Mouse (Mus musculus) B cell, adult 2 months (primary cell): Measurements from ENCODE around the gene Pgap3.

ENCODE experiments used
- DNase-seq, 2 experiments: peaks; one replicate each; pipeline ENCODE4 v3.0.0; 2022

The Pgap3 gene

DNA sequence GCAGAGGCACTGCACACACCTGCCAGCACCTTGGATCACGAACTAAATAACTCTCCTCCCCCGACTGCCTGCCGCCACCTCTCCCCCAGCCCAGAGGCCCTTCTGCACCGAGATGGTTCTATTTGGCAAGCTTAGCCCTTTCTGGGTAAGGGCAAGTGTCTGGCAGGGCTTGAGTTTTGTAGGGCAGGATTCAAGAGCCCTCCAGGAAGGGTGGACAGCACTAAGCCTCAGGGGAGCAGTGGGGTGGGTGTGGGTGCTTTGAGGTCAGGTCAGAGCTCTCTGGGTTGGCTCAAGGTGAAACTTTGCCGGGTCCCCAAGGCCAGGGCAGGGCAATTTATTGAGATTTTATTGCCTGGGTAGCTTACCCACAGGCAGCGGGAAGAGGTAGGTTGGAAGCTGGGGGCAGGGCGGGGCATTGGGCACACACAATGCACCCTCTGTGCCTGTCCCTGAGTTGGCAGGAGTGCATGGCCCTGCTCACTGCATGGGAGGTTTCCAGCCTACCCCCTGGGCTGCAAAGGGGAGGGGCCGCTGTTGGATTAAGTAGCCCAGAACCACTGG lies 46.6 kb downstream of the Pgap3 start:
- DNase-seq = no peak

DNA sequence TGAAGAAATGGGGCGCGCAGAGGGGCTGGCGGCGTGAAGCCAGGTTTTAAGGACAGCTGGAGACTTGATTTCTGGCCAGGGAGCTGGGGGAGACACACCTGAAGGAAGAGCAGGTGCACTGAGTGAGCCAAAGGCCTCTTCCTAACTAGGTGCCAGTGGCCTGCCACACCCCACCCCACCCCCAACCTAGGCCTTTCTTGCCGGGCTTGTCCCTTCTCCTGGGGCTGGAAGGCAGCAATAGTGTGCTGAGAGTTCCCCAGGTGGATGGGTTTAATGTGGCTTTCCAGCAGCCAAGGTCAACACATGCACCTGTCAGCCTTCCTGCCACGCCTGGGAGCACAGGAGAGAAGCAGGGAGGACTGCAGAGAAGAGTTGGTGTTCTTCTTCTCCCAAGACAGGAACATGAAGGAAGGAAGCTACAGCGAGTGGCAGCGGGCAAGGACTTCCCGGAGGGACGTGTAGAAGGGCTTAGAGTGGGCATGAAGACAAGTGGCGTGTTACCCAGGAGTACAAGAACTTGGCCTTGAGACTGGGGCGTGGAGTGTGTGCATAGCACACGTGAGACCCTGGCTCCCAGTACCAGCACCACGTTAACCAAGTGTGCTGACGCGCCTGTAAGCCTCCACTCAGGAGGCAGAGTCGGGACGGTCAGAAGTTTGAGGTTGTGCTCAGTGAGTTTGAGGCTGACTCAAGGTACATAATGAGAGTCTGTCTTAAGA lies 47.9 kb downstream of the Pgap3 start:
- DNase-seq = no peak

DNA sequence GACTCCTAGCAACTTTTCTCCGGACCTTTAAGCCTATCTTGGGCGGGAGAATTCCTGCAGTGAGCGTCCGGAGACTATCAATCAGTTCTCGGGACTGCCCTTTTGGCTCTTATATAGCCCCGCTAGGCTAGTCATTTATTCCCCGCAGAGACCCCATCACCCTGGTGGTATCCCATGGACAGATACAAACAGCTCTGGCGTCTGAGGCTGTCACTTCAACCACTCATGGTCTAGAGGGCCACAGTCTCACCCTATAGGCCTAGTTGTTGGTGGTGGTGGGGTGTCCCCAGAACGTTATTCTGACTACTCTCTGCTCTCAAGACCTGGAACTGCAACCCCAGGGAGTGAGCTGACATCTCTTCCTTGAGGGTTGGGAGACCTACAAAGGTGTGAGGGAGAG lies 51.0 kb downstream of the Pgap3 start:
- DNase-seq = no peak

DNA sequence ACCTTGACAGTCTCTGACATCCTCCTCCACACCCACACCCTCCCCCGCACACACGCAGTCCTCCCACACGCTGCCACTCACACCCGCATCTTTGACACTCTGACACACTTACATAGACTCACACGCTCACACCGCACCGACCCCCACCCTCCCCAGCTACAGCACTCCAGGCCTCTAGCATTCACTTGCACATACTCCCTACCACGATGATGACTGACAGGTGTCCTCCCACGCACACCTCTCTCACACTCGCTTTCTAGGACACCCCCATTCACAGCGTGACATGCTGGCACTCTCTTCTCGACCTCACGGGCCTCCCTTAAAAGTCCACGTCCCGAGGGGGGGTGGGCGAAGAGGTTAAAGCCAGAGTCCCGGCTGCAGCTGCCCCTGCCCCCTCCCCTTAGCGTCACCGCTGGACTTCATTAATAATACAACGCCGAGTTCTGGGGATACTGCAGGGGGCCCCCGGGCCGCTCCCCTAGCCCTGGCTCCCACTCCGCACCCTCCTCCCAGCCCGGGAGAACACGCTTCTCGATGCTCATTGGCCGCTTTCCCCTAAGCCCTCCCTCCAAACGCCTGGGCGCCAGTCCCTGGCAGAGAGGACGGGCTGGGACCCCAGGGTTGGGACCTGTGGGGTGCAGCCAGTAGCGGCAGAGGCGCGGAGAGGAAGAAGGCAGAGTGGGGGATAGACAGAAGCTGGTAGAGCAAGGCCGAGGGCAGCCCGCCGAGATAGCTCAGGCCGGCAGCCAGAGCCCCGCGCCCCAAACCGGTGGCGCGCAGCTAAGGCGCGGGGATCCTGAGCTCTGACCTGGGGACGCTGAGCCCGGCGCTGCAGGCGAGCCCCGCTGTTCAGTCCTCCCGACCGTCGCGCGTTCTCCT lies 52.0 kb downstream of the Pgap3 start, which contains the start of gene Ppp1r1b:
Ppp1r1b (plus strand) TSS at position 322 of the 879 bp plus-strand sequence.
- peak; percentile 58 to 61 for DNase-seq

DNA sequence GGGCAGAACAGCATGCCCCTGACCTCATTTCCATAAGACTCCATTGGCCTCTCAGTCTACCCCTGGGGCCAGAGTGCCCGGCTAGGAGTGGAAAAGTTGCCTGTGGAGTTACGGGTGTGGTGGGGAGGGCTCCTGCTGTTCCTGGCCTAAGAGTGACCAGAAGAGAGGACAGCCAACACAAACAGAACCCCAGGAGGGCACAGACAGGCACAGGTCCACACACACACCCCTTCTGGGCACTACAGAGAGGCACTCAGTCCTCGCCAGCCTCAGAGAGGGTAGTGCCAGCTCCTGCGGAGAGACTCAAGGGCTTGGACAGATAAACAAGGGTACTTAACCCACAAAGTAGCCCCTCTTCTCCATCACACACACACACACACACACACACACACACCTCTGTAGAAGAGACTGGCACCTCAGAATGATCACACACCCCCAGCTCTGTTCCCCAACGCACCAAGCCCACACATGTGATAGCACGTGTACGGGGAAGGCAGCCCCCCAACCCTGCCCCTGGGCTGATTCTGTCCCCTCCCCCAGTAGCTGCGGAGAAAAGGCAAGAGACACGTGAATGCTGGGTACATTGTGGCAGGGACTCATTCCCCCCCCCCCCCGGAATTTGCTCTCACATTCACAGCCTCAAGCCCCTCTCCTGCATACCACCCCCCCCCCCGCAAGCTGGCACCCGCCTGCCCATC lies 52.8 kb downstream of the Pgap3 start:
- DNase-seq = peak in 1 of 2 experiments; percentile 16

DNA sequence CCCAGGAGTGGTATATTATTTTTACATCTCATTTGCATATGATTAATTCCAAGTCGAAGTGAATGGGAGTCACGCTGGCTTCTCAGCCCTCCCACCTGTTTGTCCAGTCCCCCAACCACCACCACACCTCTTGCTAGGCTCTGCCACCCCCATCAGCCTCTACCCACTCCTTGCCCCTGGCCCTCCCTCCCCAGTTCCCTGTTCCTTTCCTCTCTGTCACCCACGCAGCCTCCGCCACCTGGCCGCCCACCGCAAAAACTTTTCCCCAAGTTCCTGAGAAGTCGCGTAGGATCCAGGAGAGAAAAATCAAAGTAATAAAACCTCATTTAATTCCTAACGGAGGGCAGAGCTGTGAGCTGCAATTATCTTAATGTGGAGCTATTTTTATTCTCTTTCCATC lies 54.1 kb downstream of the Pgap3 start:
- no peak for DNase-seq

DNA sequence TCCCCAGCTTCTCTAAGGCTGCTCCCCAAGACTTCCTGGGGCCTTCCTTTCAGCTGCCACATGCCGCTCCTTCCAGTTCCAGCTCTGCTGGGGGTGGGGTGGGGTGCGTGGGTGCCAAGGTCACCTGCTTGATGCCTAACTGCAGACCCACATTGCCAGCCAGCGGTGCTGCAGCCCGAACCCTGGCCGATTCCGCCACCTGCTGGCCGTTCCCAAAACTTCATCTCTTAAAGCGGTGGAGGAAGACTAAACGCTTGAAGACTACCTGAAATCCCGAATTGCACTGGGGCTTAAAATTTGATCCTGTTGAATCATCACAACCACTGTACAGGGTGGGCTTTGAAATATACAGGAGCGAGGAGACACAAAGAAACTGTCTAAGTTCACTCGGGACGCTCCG lies 55.0 kb downstream of the Pgap3 start:
- DNase-seq = peak; percentile 81 to 82

DNA sequence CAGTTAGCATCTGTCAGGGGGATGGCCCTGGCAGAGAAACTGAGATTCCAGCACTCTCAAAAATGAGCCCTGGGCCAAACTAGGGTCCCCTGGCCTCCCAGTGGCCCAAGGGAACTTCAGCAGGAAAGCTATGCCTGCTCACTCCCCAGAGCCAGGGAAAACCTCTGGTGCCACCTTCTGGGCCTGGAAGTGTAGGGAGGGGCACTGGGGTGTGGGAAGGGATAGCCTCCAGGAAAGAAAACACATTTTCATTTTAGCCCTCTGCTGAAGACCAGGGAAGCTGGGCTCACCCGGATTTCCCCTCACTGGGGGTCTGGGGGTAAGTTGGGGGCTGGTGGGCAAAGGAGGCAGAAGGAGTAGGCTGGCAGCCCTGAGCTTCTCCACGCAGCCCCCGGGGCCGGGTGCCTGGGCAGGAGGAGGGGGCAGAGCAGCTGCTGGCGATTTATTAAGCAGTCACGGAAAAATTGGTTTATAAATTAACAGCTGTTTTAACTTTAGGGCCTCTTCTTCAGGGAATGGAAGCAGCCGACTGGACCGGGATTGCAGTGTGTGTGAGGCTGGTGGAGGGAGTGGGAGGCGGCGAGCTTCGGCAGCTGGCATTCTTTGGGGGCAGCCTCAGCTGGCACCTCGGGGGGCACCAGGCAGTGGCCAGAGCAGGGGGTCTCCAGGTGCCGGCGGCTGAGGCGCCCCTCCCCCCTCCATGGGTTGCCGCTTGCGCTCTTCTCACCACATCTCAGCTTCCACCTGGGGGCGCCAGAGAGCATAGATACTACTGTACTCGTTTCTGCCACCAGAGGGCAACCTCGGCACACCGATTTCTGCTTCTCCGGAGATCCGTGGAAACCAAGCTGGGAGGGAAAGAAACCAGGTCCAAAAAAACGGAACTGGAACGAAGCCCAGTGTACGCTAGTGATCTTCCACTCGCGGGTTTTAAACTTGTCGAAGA lies 58.0 kb downstream of the Pgap3 start:
- peak; percentile 97 for DNase-seq

DNA sequence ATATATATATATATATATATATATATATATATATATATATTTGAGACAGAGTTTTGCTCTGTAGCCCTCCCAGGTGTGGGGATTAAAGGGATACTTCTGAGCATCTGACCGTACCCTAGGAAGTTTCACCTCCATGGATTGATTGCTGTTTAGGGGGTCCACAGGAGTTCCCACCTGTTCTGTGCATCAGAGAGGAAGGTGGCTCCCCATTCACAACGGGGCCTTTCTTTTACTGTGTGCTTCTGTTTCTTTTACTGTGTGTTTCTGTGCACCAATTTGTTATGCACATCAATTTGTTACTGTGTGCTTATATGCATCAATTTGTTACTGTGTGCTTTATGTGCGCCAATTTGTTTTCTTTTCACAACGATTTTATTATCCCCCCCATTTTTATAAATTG lies 59.1 kb downstream of the Pgap3 start:
- DNase-seq = no peak

DNA sequence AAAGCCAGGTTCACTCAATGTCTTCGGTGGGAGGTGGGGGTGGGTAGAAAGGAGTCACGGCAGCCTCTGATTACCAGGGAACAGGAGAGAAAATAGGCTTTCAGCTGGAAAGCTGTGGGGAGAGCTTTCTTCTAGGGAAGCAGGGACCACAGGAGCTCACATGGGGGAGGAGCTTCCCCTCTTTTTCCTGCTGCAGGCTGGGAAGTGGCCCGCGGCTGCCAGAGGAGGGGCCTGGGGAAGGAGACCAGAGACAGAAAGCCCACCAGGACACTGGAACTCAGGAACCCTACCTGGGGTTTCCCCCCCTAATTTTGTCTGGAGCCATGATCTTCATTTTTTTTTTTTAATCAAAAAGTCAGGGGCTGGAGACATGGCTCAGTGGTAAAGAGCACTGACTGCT lies 59.7 kb downstream of the Pgap3 start:
- no peak for DNase-seq

DNA sequence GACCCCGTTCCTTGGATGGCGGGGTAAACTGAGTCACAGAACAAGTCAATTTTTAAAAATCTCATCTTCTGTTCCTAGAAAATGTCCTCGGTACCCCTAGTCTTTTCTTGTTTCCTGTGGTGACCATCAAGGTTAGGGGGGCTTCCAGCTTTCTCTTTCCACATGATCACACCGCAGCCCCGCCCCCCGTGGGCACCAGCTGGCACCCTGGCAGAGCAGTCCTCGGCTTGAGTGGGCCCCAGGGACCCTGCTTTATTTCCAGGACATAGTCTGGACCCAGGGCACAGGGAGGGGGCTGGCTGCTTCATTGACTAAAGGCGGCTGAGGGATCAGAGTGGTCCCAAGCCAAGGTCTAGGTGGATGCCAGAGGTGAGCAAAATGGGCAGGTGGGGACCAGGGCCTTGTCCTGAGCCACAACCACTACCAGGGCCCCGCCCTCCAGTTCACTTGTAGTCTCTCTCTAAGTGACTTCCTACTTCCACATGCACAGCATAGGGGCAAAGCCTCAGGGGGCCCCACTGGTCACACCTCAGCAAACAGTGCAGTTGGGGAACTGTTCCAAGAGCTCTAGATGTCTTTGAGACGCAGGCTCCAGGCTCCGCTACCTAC lies 60.5 kb downstream of the Pgap3 start:
- peak; percentile 65 to 71 for DNase-seq

DNA sequence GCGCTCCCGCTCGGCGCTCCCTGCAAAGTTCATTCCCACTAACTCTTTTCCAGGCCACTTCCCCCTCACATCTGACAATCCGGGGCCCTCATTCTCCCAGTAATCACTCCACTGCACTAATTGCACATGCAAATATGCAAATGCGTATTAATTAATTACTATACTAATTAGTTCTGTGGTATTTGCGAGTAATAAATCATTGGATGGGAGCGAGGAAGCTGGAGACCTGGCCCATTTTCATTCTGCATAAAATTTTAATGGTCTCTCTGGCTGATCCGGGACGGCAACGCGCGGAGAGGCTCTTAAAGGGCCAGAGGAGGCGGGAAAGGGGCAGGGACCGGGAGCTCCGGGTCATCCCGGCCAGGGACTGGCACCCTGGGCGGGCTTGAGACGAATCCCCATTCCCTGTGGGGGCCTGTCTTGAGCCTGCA lies 61.2 kb downstream of the Pgap3 start:
- no peak for DNase-seq
